ENCODE assay signal across 19 mouse cellular contexts in genomic region chr7:115511777-115512176, GRCm38 (mm10).
DNase-seq lines count a peak whose midpoint lies in the region; ATAC-seq lines count a peak whose summit lies in the region.
"Had no signal": no experiment of that assay in that cellular context is flagged by ENCODE, and none has a peak within 500 bp of the region (broad histone marks: within the 10 kb centered on the region; RNA-seq: fewer than 3 reads in every experiment).

No protein-coding gene starts in this region.

- no peak overlapping the region for H3K9ac ChIP-seq in kidney, embryonic 15.5 days
- H3K9ac ChIP-seq: embryonic facial prominence, embryonic 15.5 days; limb, embryonic 12.5 days; liver, embryonic 12.5 days; stomach, embryonic 15.5 days had no signal

- H3K36me3 ChIP-seq in kidney, embryonic 15.5 days: no peaks in the 10 kb centered on the region
- H3K36me3 ChIP-seq: embryonic facial prominence, embryonic 15.5 days; limb, embryonic 12.5 days; stomach, embryonic 15.5 days had no signal

- H3K4me1 ChIP-seq in kidney, embryonic 15.5 days: peaks cover 14% of the 10 kb centered on the region; the same call in 1 of the 2 replicates
- H3K4me1 ChIP-seq: embryonic facial prominence, embryonic 15.5 days; liver, embryonic 12.5 days; megakaryocyte, embryonic 14.5 days; stomach, embryonic 15.5 days had no signal

- H3K27me3 ChIP-seq in kidney, embryonic 15.5 days: peaks cover 9% of the 10 kb centered on the region; the same call in 1 of the 2 replicates
- H3K27me3 ChIP-seq: liver, embryonic 12.5 days; megakaryocyte, embryonic 14.5 days; stomach, embryonic 15.5 days had no signal

- peak; percentile 78 for DNase-seq in gastrocnemius, adult 18-20 months (ENCODE audit: low spot score)
- no peak for DNase-seq in gastrocnemius, postnatal 4 days (ENCODE audit: low spot score in 2 of 2)
- no peak for DNase-seq in kidney, postnatal 10 days
- peak; percentile 53 to 71 for DNase-seq in gastrocnemius, adult 8-10 months (ENCODE audit: low spot score in 2 of 2)
- DNase-seq in retina, embryonic 14.5 days (ENCODE audit: low spot score): peak; percentile 21
- no peak for DNase-seq in B cell, adult 2 months
- DNase-seq: cerebellum, adult 9-11 months; embryo, embryonic 11 days; lung, adult 2 months; thymus, adult 18-20 months; thymus, postnatal 4 days had no signal

- no peak overlapping the region for H3K4me3 ChIP-seq in kidney, embryonic 15.5 days (replicated peaks)
- H3K4me3 ChIP-seq: embryonic facial prominence, embryonic 15.5 days; limb, embryonic 12.5 days; liver, embryonic 12.5 days; megakaryocyte, embryonic 14.5 days; stomach, embryonic 15.5 days had no signal

- no peak overlapping the region for H3K4me2 ChIP-seq in kidney, embryonic 15.5 days
- H3K4me2 ChIP-seq: embryonic facial prominence, embryonic 15.5 days; limb, embryonic 12.5 days; liver, embryonic 12.5 days; stomach, embryonic 15.5 days had no signal

- ATAC-seq in kidney, embryonic 15.5 days (replicated peaks; ENCODE audit: low FRiP score): peak; percentile 80
- ATAC-seq: forebrain, embryonic 16.5 days; intestine, embryonic 16.5 days; liver, embryonic 12.5 days had no signal

- no peaks in the 10 kb centered on the region for H3K9me3 ChIP-seq in kidney, embryonic 15.5 days (replicated peaks)
- H3K9me3 ChIP-seq: embryonic facial prominence, embryonic 15.5 days; limb, embryonic 12.5 days; liver, embryonic 12.5 days; megakaryocyte, embryonic 14.5 days; stomach, embryonic 15.5 days had no signal

- 12% methylated on average over 10 of the region's 10 CpGs for WGBS in kidney, embryonic 15.5 days

- no peak overlapping the region for H3K27ac ChIP-seq in kidney, embryonic 15.5 days
- H3K27ac ChIP-seq: embryonic facial prominence, embryonic 15.5 days; limb, embryonic 12.5 days; liver, embryonic 12.5 days; stomach, embryonic 15.5 days had no signal

Comparison
In these comparisons a context has a peak if more than half of its experiments do, and no peak if none do; other contexts are left out.
1. DNase-seq: peak in gastrocnemius, adult 18-20 months (single experiment), gastrocnemius, adult 8-10 months (2 of 2) and retina, embryonic 14.5 days (single experiment); none in gastrocnemius, postnatal 4 days (0 of 2), kidney, postnatal 10 days (single experiment) and B cell, adult 2 months (0 of 2).